Mouse (Mus musculus): ENCODE measurements at regions not wholly inside any gene's neighbourhood (a gene's known extent, or its start where the extent isn't known, plus 50 kb on each side); places are given as distances from the start of the nearest gene placed in this dataset.

DNA sequence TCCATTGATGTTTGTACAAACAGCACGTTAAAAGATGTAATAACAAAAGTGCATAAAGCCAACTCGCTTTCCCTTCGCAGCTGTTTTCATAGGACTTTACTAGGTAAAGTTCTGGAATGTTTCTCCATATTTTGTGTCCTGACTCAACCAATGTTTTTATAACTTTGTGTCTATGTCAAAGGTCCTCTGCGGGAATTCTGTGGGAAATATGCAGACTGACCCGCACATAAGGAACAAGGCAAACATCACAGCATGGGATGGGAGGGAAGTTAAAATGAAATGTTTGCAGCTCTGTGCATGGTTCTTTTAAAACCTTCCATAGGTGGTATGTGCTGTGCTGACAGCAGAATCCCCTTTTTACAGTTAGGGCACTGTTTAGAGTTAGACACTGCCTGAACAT is 622.1 kb upstream of the Epha7 start:
- TF ChIP-seq CTCF (IDR thresholded peaks at IDR 0.05; ENCODE audit: low read depth) (no peak), EP300 (IDR thresholded peaks at IDR 0.05; ENCODE audit: low read depth) (no peak)
